Mouse (Mus musculus) cerebral cortex, adult 2 months (tissue): ENCODE results near the gene Vps53.

Source experiments
- WGBS: fragments of 180-500 bp; shearing (Covaris S2); methylation state at CpG from one replicate; pipeline ENCODE4 v1.1.7; 2018; 5-methylcytosine and 5-hydroxymethylcytosine counted together

Vps53 gene

DNA sequence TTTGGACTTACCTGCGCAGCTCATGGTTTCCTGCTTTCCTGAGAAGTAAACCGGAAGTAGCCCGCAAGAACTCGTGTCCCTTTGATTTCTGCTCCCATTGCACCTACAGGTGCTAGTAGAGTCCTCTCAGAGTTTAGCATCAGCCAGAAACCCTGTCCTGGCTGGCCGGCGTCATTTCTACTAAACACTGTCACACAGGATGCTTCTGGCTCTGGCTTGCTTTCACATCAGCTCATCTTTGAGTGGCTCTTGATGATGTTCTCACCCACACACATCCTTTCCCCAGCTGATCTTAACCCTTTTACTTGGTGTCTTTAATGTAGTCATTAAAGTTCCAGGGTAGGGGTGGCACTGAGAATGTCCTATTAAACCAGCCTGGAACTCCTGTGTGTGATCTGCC is 164.2 kb downstream of the Vps53 start:
- WGBS: 77% methylated on average over 6 of the region's 6 CpGs

DNA sequence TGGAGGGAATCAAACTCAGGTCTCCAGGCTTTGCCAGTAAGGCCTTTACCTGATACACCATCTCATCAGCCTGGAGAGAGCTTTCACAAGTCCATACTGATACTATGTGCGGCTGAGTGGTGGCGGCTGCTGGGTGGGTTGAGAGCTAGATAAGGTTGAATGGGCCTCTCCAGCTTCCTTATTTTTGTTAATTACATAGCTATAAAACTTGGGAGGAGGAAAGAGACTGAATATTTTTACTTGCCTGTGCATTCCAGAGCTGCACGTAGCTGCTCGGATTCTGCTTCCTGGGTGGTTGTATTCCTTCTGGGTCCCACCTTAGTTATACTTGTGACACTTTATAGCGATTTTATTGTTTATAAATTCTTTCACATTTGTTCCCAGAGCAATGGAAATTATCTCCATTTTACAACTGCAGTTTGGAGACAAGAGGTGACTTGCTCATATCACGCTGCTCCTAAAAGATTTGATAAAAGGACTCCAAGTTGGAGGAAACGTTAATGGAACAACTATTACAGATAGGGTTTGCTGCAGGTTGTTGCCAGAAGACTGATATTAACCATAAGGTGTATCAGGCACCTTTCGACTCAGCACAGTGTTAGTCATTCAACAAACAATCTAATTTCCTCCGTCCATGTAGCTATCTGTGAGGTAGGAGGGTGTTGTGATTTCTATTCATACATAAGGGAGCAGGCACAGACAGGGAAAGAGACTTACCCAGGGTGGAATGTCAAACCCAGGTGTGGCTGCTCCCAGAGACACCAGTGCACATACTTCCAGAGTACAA is 168.4 kb downstream of the Vps53 start:
- WGBS: 92% methylated on average over 9 of the region's 9 CpGs

DNA sequence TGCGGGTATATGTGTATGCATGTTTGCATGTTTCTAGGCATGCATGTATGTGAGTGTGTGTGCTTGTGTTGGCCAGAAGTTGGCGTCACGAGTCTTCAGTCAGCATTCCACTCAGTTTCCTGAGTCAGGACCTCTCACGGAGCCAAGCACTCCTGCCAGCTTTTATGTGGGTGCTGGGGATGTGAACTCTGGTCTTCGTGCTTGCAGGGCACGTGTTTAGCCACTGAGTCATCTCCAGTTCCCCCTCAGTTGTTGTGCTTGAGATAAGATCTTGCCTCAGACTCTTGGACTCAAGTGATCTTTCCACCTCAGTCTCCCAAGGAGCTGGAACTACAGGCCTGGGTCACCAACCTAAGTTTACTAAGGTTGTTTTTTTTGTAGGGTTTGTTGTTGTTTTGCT is 170.3 kb downstream of the Vps53 start:
- 87% methylated on average over 6 of the region's 6 CpGs for WGBS

DNA sequence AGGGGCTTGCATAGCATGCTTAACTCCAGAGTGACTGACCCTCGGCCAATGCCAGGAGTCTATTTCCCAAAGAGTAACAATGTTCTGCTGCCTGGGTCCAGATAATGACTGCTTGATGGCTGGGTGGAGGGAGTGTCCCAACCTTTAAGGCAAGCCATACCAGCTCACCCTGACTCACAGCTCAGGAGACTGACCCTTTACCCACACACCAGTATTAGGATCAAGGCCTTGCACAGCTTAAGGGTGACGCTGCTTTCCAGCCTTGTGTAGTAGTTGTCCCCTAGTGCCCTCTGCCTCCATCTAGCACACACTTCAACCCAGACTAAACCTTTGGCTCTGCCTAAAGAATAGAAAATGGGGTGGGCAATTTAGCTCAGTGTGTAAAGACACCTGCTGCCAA is 171.3 kb downstream of the Vps53 start:
- 87% methylated on average over 2 of the region's 2 CpGs for WGBS

DNA sequence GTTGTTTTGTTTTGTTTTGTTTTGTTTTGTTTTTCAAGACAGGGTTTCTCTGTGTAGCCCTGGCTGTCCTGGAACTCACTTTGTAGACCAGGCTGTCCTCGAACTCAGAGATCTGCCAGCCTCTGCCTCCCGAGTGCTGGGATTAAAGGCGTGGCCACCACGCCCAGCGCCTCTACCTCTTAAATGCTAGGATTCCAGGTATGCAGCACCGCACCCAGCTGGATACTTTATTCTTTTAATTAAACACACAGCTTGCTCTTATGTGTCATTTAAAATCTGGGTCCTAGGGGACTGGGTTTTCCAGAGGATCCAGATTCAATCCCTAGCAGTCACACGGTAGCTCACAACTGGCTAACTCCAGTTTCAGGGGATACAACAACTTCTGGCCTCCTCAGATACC is 175.2 kb downstream of the Vps53 start:
- WGBS: 97% methylated on average over 7 of the region's 7 CpGs

DNA sequence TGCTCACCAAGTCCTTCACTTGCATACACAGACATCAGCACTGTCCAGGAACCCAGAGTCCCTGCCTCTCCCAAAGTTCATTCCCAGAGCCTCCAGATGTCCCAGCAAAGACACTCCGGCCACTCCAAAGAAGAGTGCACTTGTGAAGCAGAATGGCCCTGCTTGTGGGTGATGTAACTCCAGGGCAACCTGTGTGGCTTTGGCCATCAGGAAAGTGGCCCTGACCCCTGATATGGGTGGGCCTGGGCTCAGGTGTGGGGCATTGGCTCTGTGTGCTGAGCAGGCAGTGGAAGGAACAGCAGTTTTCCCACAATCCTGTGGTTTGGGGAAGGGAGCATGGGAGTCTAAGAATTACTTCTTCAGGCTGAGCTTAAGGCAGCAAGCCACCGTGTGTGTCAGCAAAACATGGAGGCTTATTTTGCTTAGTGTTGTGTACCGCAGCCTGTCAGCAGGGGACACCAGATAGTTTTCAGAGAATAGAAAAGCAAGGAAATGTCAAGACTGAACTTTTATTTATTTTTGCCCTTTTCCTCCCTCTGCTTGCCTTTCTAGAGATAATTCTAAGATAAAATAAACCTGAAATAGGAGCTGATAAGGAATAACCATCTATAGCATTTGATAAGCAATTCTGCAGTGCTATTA is 178.1 kb downstream of the Vps53 start:
- WGBS: 47% methylated on average over 3 of the region's 3 CpGs

DNA sequence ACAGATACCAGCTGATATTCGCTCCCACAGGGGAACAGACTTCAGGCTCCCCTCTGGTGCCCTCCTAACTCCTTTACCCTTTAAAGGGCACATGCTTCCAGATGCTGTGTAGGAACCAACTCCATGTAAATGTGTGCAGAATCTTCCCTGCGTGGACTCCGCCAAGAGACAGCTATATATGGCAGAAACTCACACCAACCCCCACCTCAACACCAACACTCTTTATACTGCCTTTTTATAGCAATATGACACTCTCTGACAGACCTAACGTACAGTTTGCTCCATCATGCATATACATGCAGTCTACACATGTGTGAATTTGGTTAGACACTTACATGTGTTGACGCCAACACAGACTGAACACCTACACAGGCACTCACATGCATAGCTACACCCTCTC is 178.7 kb downstream of the Vps53 start:
- WGBS: 57% methylated on average over 5 of the region's 5 CpGs

DNA sequence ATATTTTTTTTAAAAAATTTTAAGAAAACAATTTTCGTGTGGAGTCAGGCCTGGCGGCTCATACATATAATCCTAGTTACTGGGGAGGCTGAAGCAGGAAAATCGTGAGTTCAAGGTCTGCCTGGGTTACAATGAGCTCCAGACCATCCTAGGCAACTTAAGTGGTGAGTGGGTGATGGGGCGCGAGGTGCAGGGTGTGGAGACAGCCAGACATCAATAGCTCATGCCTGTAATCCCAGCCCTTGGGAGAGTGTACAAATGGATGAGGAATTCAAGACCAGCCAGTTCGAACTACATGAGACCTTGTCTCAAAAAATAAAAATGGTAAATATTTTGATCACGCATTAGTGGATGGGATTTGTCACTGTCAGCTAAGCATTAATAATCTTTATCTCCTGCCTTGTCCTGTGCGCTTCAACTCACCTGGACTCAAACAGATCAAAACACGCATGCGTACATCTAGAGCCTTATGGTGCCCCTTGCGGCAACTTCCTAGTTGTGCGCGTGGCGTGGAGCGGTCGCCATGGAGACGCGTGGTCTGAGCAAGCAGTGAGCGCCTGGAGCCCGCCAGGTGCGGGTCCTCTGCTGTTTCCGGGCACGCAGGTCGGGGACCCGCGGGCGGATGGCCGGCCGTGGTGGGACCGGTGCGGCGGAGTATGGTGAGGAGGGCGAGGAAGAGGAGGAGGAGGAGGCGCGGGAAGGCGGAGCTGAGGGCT is 179.8 kb downstream of the Vps53 start, which contains the start of gene 1700016K19Rik:
TSS of gene 1700016K19Rik (plus strand) at position 473 of the 716 bp plus-strand sequence.
- 13% methylated on average over 36 of the region's 36 CpGs for WGBS
